Mouse (Mus musculus): ENCODE results near the gene Frmd8. TPM values are rescaled to one million over a fixed set of nuclear protein-coding genes. Genes with fewer than 3 reads are reported as not detected.
A peak's percentile ranks its signal among the peaks of the same experiment; 100 is the strongest.

Gene Frmd8
- polyA plus RNA-seq, 1 experiment = 24.6 TPM

DNA sequence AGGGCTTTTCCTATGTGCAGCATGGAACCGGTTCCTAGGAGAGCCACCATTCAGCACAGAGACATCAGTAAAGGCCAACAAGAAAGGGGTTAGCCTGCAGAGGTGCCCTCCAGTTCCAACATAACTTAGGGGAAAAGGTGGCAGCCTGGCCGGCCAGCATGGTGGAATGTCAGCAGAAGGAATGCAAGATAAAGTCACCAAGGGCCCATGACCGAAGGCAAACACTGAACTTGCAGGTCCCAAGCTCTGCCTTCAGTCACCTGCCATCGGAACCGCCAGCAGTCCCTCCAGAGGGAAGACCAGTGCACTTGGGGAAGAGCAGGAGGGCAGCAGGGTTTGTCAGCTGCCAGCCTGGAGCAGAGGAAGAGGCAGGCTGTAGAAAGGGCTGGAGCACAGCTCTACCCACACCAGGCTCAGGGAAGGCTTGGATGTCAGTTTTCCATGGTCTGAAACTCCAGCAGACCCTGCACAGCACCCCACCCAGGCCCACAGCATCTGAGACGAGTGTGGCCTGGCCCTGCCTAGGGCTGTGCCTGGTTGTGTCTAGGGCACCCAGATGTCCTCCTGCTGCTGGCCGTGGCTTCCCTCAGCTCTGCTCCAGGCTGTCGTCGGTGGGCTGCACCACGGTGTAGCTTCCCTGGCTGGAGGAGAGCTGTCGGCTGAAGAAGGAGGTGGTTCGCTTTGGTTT is 22.9 kb downstream of the Frmd8 start:
- WGBS = 68% methylated on average over 12 of the region's 12 CpGs
- no peak for DNase-seq (ENCODE audit: low read depth, low spot score)

DNA sequence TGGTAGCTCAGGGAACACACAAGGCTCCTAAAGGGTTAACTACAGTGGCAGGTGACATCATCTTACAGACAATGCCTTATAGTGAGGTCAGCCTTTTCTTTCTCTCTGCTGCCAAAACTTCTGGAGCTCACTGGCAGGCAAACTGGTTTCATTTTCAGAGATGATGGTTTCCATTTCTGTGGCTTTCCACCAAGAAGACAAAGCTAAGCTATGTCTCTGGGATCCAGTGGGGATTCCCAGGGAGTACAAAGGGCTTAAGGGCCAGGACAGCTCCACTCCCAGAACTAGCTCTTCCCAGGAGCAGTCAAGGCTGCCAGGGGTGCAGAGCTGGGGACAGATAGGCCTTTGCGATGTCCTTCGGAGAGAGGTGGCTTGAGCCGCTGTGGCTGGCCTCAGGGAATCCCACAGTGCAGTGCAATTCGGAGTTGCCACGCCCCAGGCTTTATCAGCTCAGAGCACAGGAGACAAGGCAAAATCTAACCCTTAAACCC is 23.5 kb downstream of the Frmd8 start:
- DNase-seq (ENCODE audit: low read depth, low spot score) = no peak

DNA sequence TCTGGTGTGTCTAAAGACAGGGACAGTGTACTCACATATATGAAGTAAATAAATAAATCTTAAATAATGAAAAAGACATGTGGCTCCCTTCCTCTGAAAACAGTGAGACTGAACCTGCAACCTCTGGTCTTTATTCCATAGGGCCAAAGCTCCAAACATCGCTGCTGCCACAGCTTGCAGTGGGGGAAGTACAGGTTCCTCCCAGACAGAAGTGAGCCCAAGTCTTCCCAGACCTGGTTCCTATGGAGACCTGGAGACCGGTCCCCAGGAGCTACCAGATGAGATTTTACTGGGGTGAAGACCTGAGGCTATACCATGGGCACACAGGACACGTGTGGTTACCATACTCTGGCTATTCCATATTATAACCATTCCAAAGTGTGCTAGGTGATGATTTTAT is 24.2 kb downstream of the Frmd8 start:
- DNase-seq (ENCODE audit: low read depth, low spot score) = no peak
- WGBS = 65% methylated on average over 3 of the region's 3 CpGs

More for the DNA sequence above, 23.5 kb downstream of the Frmd8 start:
- 18% methylated on average over 5 of the region's 5 CpGs for WGBS

DNA sequence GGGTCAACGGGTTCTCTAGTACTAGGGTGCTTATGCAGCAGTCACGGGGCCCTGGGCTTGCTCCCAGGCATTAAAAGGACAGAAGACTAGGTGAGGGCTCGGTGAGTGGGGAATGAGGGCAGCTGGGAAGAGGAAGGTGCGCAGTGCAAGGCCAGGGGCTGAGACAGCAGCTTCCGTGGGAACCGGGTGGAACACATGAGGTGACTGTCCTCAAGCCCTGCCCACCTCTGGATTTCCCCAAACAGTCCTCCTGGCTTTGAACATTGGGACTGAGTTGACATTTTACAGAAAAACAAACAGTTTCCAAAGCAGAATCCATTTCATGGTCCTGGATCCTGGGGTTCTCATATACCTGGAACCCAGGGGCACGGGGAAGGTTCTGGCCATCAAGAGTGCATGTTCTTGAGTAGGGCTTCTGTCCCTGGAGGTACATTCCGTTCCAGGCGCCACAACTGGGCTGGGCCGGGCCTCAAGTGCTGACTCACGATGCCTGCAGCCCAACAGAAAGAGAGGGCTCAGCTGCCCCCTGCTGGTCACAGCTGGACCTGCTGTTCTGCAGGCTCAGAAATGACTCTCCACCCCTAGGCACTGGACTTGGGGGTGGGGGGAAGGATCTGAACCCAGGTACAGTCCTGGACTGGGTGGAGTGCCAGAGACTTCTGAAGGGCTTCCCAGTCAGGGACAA is 25.1 kb downstream of the Frmd8 start:
- no peak for DNase-seq (ENCODE audit: low read depth, low spot score)
- 5% methylated on average over 11 of the region's 11 CpGs for WGBS

DNA sequence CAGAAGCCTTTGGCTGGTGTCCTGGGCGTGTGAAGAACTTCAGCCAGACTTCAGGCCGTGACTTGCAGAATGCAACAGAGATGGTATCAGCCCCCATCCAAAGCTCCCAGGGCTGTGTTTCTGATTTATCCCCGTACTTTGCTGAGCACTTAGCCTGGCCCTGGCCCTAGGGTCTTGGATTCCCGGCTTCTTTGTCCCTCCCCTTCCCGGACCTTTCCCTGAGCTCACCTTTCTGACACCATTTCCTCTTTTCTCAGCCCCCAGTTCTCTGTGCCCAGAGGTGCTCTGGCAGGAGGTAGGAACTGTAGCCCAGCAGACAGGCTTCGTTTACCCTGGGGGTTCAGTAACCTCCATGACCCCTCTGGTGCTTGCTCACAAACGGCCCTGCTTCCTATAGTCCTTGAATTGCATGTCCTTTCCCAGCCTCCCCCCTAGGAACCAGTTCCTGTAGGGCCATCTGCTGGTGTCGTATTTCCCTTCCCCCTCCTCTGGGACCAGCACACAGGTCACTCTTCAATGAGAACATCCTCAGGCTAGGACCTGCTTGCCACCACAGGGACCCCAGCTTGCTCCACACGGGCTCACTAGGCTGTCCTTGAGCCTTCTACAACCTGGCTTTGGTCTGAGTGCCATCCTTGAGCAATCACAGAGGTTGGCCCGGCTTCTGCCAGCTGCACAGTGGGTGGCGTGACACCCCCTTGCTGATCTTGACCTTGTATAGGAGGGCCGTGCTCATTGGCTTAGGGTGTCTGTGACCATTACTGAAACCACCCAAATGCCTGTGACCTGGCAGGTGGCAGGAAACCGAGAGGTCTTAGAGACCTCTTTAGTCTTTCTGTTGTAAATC is 26.0 kb downstream of the Frmd8 start:
- no peak for DNase-seq (ENCODE audit: low read depth, low spot score)
- WGBS = 12% methylated on average over 13 of the region's 13 CpGs

DNA sequence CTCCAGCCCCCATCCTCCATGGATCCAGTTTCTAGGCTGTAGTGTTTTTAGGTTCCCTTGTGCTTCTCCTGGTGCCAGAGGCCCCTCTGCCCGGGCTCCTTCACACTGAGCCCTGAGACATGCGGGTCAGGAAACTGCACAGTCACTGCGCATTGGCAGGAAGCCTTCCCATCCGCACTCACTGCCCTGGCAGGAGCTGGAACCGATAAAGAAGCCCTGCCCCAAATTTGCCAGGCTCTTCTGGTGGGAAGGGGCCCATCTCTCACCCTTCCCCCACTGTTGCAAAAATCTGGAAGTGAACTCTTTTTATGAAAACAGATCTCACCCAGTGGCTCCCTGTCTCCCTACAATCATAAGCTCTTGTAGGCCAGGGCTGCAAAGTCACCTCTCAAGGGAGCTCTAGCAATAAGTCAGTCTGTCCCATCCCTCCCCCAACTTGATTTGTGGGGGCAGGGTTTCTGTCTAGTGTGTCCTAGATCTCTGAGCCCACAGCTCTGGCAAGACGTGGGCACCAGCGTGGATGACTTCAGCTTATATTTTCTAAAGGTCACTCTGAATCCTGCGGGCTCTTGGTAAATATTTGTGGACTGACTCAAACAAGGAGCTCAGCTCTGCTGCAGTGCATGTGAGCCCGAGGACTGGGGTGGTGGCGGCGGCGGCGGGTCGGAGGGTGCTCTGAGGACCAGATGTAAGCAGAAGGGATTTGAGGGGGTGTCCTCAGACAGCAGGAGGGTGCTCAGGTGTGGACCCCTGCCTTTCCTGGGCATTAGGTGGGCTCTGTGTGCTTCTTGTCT is 26.8 kb downstream of the Frmd8 start:
- 5% methylated on average over 14 of the region's 14 CpGs for WGBS
- DNase-seq (ENCODE audit: low read depth, low spot score) = no peak

DNA sequence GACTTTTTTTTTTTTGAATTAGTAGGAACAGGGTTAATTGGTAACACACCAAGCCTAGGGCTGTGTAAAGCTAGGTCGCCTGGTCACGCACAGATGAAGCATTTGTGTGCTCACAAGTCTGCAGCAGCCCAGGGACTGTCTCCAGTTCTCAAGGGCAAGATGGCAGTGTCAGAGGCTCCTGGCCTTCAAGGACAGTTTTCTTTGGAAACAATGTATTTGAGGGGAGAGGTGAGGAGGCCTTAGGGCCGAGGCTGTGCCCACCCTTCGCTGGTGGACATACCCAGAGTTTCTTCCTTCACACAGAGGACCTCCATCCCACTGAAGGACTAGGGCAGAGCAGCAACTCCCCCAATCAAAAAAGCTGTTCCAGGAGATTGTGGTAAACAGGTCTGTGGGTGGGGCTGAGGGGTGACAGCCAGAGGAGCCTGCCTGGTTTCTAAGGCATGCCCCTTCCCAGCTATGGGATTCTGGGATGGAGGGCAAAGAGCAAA is 27.7 kb downstream of the Frmd8 start:
- WGBS = 21% methylated on average over 4 of the region's 4 CpGs
- no peak for DNase-seq (ENCODE audit: low read depth, low spot score)

DNA sequence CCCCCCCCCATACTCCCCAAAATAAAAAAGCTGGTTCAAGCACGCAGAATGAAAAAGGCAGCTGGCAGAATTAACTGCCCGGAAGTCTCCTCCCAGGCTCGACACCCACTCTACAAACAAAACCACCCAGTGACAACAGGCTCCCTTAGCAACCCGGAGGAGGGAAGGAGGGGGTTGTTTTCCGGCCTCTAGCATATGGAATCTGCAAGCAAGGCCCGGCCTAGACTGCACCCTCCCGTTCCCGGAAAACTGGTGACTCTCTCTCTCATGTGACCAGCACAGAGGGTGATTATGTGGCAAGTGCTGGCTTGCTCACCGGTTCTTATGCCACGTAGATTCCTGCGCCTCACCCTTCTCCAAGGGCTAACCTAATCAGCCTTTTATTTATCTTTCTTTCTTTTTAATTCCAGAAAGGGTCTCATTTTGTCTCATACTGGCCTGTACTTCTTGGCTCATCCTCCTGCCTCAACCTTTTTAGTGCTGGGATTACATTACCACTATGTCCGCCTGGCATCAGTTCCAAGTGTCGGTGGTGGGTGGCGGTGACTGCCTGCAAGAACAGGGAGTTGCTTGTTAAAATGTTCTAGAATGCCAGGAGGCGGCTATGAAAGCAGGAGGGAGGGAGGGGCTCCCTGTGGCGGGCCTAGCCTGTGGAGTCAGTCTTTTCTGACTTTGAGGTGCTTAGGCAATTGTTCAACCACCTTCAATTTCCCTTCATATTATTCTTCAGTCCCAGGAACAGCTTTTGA is 28.3 kb downstream of the Frmd8 start:
- DNase-seq (ENCODE audit: low read depth, low spot score) = peak; percentile 95
- under 1% methylated on average over 16 of the region's 16 CpGs for WGBS

DNA sequence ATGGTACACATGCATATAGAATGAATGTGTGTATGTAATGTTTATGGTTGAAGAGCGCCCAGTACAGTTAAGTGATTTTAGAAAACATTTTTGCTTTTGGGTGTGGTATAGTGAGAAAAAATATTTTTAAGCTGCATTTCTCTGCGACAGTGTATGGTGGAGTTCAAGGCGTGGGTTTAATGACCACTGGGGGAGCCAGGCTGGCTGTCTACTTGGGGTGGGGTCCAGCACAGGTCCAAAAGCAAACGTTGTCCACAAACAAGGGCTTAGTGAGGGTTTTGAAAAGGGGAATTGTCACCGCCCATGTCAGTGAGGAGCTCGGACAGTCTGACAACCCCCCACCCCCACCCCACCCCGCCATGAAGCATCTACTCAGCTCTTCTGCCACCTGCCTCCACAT is 28.9 kb downstream of the Frmd8 start:
- 2% methylated on average over 7 of the region's 7 CpGs for WGBS
- no peak for DNase-seq (ENCODE audit: low read depth, low spot score)

DNA sequence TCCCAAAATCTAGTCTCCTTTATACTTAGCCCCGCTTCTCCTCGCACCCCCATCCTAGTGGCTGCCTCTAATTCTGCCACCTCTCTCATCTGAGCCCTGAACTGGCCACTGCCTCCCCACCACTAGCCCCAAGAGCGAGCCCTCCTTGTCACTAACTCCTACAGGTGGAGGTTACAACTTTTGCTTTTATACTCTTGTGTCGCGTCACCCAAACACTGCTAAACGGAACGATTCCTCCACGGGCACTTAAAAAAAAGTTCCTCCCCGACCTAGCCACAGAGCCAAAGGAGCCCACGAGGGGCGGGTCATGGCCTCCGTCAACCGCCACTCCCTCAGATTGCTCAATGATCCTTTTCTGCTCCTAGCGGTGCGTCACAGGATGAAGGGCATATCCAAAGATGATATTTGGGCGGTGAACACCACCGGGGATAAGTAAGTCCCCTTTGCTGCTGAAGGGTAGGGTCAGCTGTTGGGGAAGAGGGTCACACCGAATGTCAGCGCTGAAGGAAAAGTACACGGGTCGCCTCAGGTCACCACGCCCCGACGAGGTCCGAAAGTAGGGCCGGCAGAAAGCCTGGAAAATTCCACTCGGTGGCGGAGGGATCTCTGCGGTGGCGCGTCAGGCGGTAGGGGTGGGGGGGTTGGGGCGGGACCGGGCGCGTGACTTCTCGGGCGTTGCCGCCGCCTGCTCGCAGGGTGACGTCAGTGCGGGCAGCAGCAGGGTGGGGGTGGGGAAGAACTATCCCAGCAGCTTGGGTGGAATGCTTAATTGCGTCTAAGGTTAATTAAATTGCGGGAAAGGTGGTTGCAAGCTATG is 29.5 kb downstream of the Frmd8 start:
- DNase-seq (ENCODE audit: low read depth, low spot score) = peak; percentile 97
- WGBS = under 1% methylated on average over 45 of the region's 45 CpGs

DNA sequence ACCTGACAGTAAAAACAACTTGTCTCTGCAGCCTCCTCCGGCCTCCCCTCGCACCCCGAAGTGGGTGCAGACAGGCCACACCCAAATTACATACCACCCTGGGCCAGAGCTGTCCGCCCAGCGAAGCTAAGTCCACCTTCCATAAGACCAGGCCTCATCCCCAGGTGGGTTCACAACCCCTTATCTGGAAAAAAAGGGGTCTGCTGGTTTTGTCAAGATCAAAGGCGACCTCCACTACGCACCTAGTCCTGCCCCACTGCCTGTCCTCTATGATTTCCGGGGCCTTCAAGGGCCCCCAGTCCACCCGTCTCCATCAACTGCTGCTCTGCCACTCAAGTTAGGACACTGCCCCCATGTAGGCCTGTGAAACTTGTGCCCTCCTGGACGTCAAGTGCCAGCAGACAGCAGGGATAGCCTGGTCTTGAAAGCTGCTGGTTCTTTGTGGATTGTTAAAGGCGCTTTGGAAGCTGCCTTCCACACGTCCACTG is 30.2 kb downstream of the Frmd8 start:
- no peak for DNase-seq (ENCODE audit: low read depth, low spot score)
- 11% methylated on average over 12 of the region's 12 CpGs for WGBS

DNA sequence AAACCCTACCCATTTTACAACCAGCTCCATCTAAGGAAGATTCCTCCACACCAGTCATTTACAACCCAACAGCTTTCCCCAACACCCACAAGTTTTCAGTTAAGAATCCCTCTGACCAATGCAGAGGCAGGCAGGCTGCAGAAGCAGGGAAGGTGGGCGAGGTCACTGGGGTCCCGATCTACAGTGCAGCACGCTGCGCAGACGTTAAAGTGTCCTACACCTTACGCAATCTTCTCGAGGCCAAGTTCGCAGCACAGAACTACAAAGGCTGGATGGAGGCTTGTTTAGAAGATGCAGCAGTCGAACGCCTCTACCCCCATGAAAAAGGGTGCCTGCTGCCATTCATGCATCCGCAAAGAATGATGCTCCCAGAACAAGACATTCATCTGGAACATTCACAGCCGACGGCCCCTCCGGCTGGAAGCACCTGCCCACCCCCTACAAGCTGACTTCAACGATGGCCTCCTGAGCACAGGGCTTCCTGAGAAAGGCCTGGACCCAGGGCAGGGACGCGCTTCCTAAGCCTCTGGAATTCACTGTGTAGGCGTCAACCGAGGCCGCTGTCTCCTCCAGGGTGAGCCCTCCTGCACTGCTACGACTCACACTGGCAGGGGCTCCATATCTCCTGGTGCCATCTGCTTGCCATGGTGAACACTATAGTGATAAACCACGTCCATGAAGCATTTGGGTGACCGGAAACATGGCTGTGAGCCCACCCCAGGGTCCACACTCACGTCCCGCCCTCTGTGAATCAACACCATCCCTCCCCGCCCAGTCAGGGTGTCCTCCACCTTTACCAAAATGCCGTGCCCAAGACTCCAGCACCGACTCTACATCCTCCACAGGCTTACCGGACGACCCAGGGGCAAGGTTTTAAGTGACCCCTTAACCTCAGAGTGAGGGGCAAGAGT is 31.0 kb downstream of the Frmd8 start:
- no peak for DNase-seq (ENCODE audit: low read depth, low spot score)
- WGBS = 11% methylated on average over 30 of the region's 30 CpGs

DNA sequence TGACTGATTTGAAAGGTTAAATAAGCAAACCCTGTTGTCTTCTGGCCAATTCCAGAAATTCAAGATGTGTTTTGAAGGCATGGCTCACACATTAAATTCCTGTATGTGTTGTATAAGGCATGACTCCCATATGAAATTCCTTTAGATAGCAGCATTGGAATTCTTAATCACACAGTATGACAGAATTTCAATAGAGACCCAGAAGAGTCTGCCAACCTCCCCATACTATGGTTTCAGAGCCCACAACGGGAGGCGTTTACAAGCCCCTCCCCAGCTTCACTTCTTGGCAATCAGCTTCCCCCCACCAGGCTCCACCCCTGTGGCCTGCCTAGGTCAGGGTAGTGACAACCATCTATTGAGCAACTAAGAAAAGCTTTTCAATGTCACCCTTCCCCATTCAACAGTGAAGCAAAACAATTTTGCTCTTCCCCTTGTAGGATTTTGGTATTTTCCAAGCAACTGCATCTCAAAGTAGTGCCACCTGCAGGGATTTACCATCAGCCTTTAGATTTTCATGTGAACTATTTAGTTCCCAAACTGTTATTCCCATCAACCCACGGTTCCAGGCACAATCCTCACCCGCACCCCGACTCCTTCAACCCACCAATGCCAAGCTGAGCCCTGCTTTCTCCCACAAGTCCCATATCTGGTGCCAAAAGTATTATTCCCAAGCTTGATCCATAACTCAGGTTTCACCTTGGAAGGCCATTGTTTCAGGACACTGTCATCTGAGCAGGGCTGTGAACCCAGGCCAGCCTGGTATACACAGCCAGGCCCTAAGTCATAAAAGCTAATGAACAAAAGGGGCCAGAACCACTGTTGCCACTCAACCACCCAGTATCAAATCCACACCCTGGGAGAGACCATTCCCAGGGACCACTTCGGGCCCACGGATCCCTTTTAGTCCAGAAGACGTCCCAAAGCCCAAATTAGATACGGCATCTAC is 32.0 kb downstream of the Frmd8 start:
- no peak for DNase-seq (ENCODE audit: low read depth, low spot score)
- WGBS = 12% methylated on average over 9 of the region's 9 CpGs

DNA sequence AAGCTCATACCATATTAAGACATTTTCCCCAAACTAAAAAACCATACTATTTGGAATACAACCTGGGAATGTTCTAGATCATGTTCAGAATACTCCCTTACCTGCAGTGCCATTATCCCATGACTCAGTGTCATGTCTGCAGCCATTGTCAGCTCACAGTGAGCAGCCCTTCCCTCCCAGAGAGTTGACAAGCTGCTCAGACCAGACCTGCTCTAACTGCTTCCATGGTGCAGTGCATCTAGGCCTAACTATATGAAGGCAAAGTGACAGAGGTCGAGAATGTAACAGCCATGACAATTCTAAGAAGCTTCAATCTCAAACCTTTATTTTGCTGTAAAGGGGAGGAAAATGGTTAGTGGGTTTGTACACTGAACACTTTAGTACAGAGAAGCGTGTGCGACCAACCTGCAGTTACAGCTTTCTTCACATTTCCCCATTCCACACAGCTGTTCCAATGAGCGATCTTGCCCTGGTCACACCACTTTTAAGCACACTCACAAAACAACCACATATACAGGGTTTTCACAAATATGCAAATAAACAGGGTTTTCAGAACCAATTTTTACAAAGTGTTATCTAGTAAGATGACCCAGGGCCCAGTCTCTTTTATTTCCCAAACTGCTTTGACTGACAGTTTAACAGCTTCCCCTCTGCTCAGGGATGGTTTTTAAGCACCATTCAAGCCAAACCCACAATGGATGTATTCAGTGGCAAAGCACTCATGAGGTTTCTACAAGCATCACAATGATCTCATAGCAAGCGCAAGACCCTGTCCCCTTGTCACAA is 32.9 kb downstream of the Frmd8 start:
- no peak for DNase-seq (ENCODE audit: low read depth, low spot score)
- 14% methylated on average over 5 of the region's 5 CpGs for WGBS

DNA sequence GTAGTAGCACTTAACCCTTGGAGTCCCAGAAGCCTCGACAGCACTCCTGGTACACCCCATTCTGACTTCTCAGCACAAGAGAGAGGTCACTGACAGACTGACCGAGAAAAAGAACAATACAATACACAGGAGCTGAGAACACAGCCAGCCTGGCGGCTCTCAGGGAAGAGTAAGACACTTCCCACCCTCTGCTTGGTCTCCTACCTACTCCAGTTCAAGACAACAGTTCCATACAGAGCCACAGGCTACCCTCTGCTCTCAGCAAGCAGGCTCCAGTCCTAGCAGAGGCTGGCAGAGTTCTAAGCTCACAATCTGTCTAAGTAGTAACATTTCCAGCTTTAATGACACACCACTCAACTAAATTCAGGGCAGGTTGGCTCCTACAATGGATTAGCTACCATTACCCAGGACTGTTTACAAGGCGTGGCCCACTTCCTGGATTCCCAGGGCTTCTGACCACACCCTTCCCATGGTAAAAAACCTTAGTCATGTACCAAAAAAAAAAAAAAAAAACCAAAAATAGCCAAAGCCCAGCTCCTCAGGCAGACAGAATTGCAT is 33.6 kb downstream of the Frmd8 start:
- WGBS = 12% methylated on average over 4 of the region's 4 CpGs
- DNase-seq (ENCODE audit: low read depth, low spot score) = no peak
